Mouse (Mus musculus): ENCODE results near the gene B2m. TPM values are rescaled to one million over a fixed set of nuclear protein-coding genes. Genes with fewer than 3 reads are reported as not detected.
A peak's percentile ranks its signal among the peaks of the same experiment; 100 is the strongest.

The B2m gene
- total and polyA plus RNA-seq, 3 experiments, result 108 to 1,161 (median 229) TPM

GRCm38 (mm10) chr2:122191849-122192248 lies 44.4 kb downstream of the B2m start:
- Histone ChIP-seq H3K9me3 (replicated peaks; ENCODE audit: insufficient read depth, low read length) (no peaks in the 10 kb centered on the region), H3K27ac (ENCODE audit: control insufficient read depth, low read depth, low read length) (peak overlapping the region; percentile 73), H3K27me3 (ENCODE audit: control insufficient read depth in 1 of 2, insufficient read depth in 2 of 2, low read length in 2 of 2) (no peaks in the 10 kb centered on the region), H3K36me3 (ENCODE audit: control insufficient read depth in 1 of 2, insufficient read depth in 2 of 2, low read length in 2 of 2) (peaks cover 0 to 15% of the 10 kb centered on the region in 2 experiments; a peak in 2 of 4 replicates), H3K4me3 (ENCODE audit: control insufficient read depth in 1 of 2, insufficient read depth in 1 of 2, low read depth in 2 of 2, low read length in 2 of 2) (peak overlapping the region in 1 of 2 experiments; percentile 22; a peak in 1 of 4 replicates), H3K9ac (ENCODE audit: control insufficient read depth, low read depth, low read length, poor library complexity, severe bottlenecking) (peak overlapping the region; percentile 36; the same call in 1 of the 2 replicates), H3K4me1 (ENCODE audit: control insufficient read depth in 1 of 2, insufficient read depth in 2 of 2, low read length in 2 of 2) (peaks cover 16 to 17% of the 10 kb centered on the region in 2 experiments), H3K79me2 (ENCODE audit: control insufficient read depth, insufficient read depth, low read length, poor library complexity) (no peaks in the 10 kb centered on the region)
- TF ChIP-seq MAX (IDR thresholded peaks at IDR 0.05; ENCODE audit: low read length) (0 out of 2 replicates have a peak, but pooled peaks have one; percentile 20), ZKSCAN1 (IDR thresholded peaks at IDR 0.05; ENCODE audit: low read depth, low read length) (no peak), MYC (IDR thresholded peaks at IDR 0.05; ENCODE audit: low read depth, low read length) (0 out of 2 replicates have a peak, but pooled peaks have one; percentile 25), ZC3H11A (IDR thresholded peaks at IDR 0.05; ENCODE audit: low read depth, low read length) (no peak), BHLHE40 (IDR thresholded peaks at IDR 0.05; ENCODE audit: borderline replicate concordance, low read depth, low read length) (no peak), POLR2AphosphoS2 (IDR thresholded peaks at IDR 0.05; ENCODE audit: low read length) (no peak), GATA1 (IDR thresholded peaks at IDR 0.05; ENCODE audit: low read depth, low read length) (peak; percentile 89), ZMIZ1 (IDR thresholded peaks at IDR 0.05; ENCODE audit: low read depth, low read length) (no peak), RCOR1 (IDR thresholded peaks at IDR 0.05; ENCODE audit: low read depth, low read length) (peak; percentile 57; the same call in 1 of the 2 replicates), TCF12 (IDR thresholded peaks at IDR 0.05; ENCODE audit: low read depth, low read length) (peak; percentile 89), SIN3A (IDR thresholded peaks at IDR 0.05; ENCODE audit: low read length) (no peak), KAT2A (conservative IDR thresholded peaks at IDR 0.05; ENCODE audit: low read depth, low read length) (no peak; the same call in 1 of the 2 replicates), ETS1 (IDR thresholded peaks at IDR 0.05; ENCODE audit: low read depth, low read length) (peak; percentile 82), RAD21 (IDR thresholded peaks at IDR 0.05; ENCODE audit: low read depth, low read length) (no peak), MXI1 (IDR thresholded peaks at IDR 0.05; ENCODE audit: low read depth, low read length) (peak; percentile 56; the same call in 1 of the 2 replicates), NELFE (IDR thresholded peaks at IDR 0.05; ENCODE audit: low read depth, low read length) (no peak), TAL1 (IDR thresholded peaks at IDR 0.05; ENCODE audit: low read length) (peak; percentile 24; the same call in 1 of the 2 replicates), MAFK (IDR thresholded peaks at IDR 0.05; ENCODE audit: borderline replicate concordance, low read depth, low read length) (no peak), SMC3 (IDR thresholded peaks at IDR 0.05; ENCODE audit: low read depth, low read length) (no peak), CHD2 (IDR thresholded peaks at IDR 0.05; ENCODE audit: low read length) (no peak), POLR2AphosphoS5 (IDR thresholded peaks at IDR 0.05; ENCODE audit: borderline replicate concordance, low read depth, low read length) (no peak), NRF1 (IDR thresholded peaks at IDR 0.05; ENCODE audit: insufficient read depth, low read depth, low read length, poor library complexity, severe bottlenecking) (no peak), CTCF (IDR thresholded peaks at IDR 0.05 in 2 of 3, conservative IDR thresholded peaks at IDR 0.05 in 1 of 3; ENCODE audit: control insufficient read depth in 1 of 3, insufficient read depth in 1 of 3, low read depth in 2 of 3, low read length in 3 of 3, poor library complexity in 1 of 3, severe bottlenecking in 1 of 3) (no peak), UBTF (IDR thresholded peaks at IDR 0.05; ENCODE audit: borderline replicate concordance, insufficient read depth, low read depth, low read length) (no peak), EP300 (IDR thresholded peaks at IDR 0.05; ENCODE audit: low read depth in 1 of 2, low read length in 2 of 2) (peak; percentile 76 to 90), HCFC1 (IDR thresholded peaks at IDR 0.05; ENCODE audit: low read depth, low read length) (no peak)
- DNase-seq (ENCODE audit: low read depth, low spot score), result peak; percentile 76

All from MEL (cell line).